Mouse (Mus musculus): Measurements from ENCODE around the gene Upk2.

DNA sequence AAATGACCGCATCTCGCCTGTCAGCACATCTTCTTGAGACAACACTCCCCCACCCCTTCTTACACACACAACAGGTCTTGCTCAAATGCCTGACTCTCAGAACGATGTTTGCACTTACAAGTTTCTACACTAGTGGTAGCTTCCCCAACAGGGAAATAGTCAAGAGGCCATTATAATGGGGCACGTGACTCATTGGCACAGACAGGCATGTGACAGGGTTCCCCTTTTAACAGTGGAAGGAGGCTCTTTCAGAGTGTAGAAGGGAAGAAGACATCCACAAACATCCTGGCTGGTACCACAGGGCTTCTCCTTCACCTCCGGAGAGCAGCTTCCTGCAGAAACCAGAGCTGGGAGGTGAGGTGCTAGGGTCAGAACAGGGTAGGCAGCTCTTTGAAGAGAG is 7.2 kb upstream of the Upk2 start:
- TF ChIP-seq POLR2A (IDR thresholded peaks at IDR 0.05; ENCODE audit: insufficient read depth, low read length) (no peak), CTCF (IDR thresholded peaks at IDR 0.05; ENCODE audit: low read depth, low read length) (no peak)
